Mouse (Mus musculus): ENCODE measurements at regions not wholly inside any gene's neighbourhood (a gene's known extent, or its start where the extent isn't known, plus 50 kb on each side); places are given as distances from the start of the nearest gene placed in this dataset.
A peak's percentile ranks its signal among the peaks of the same experiment; 100 is the strongest.

- DNase-seq (ENCODE audit: low spot score): peak; percentile 36
Observed at GRCm38 (mm10) chr16:95647854-95648253, 54.0 kb upstream of the Ets2 start.

GRCm38 (mm10) chr16:95642784-95643590 is 56.6 kb upstream of the Erg start:
- no peak for DNase-seq (ENCODE audit: low spot score)

- DNase-seq (ENCODE audit: low spot score): no peak
Observed at GRCm38 (mm10) chr16:95640670-95641069, 54.3 kb upstream of the Erg start.

- no peak for DNase-seq (ENCODE audit: low spot score)
Observed at GRCm38 (mm10) chr16:95639677-95640076, 53.3 kb upstream of the Erg start.

GRCm38 (mm10) chr16:95637850-95638249 is 51.5 kb upstream of the Erg start:
- DNase-seq (ENCODE audit: low spot score): no peak

- DNase-seq (ENCODE audit: low spot score): no peak
Observed at GRCm38 (mm10) chr16:95636615-95637014, 50.2 kb upstream of the Erg start.
